ENCODE assay signal across 14 mouse cellular contexts in genomic region chr15:83453879-83454278, GRCm38 (mm10). TPM values are rescaled to one million over a fixed set of nuclear protein-coding genes. Genes with fewer than 3 reads are reported as not detected.
DNase-seq lines count a peak whose midpoint lies in the region; ATAC-seq and TF ChIP-seq lines count a peak whose summit lies in the region.
"Had no signal": no experiment of that assay in that cellular context is flagged by ENCODE, and none has a peak within 500 bp of the region (broad histone marks: within the 10 kb centered on the region; RNA-seq: fewer than 3 reads in every experiment).

No protein-coding gene starts in this region.

- peak overlapping the region; percentile 80 for H3K27ac ChIP-seq in liver, adult 2 months (replicated peaks; ENCODE audit: insufficient read depth, low read depth, low read length)
- H3K27ac ChIP-seq in heart, embryonic 11.5 days (ENCODE audit: low read depth, low read length) = 0 out of 2 replicates have a peak overlapping the region, but pooled peaks have one; percentile 22
- peak overlapping the region; percentile 48; the same call in 1 of the 2 replicates for H3K27ac ChIP-seq in liver, postnatal 0 days (ENCODE audit: low read depth)
- H3K27ac ChIP-seq: liver, embryonic 14.5 days; neural tube, embryonic 12.5 days had no signal

- TF ChIP-seq POLR2A in liver, adult 2 months (IDR thresholded peaks at IDR 0.05; ENCODE audit: extremely low read depth, insufficient read depth, low read length) = no peak

- H3K27me3 ChIP-seq in liver, adult 2 months (ENCODE audit: control insufficient read depth, insufficient read depth, low read length) = no peaks in the 10 kb centered on the region
- no peaks in the 10 kb centered on the region for H3K27me3 ChIP-seq in heart, embryonic 11.5 days (ENCODE audit: control insufficient read depth, insufficient read depth, low read length)
- no peaks in the 10 kb centered on the region for H3K27me3 ChIP-seq in liver, postnatal 0 days (ENCODE audit: insufficient read depth, low read length)
- H3K27me3 ChIP-seq: megakaryocyte, embryonic 14.5 days; neural tube, embryonic 12.5 days had no signal

- TF ChIP-seq EP300 in liver, postnatal 0 days (IDR thresholded peaks at IDR 0.05; ENCODE audit: low read depth) = no peak

- H3K4me1 ChIP-seq in liver, adult 2 months (ENCODE audit: control insufficient read depth, insufficient read depth, low read length) = peaks cover 49% of the 10 kb centered on the region
- H3K4me1 ChIP-seq in heart, embryonic 11.5 days (ENCODE audit: control insufficient read depth, insufficient read depth, low read length) = peaks cover 28% of the 10 kb centered on the region
- peaks cover 64% of the 10 kb centered on the region for H3K4me1 ChIP-seq in liver, postnatal 0 days (ENCODE audit: insufficient read depth)
- H3K4me1 ChIP-seq: neural tube, embryonic 12.5 days had no signal

- H3K9me3 ChIP-seq in heart, embryonic 11.5 days (replicated peaks; ENCODE audit: control insufficient read depth, low read length) = no peaks in the 10 kb centered on the region
- H3K9me3 ChIP-seq in liver, postnatal 0 days (ENCODE audit: low read length) = no peaks in the 10 kb centered on the region
- H3K9me3 ChIP-seq: megakaryocyte, embryonic 14.5 days; neural tube, embryonic 12.5 days had no signal

- WGBS in liver, adult 2 months = 40% methylated on average over 3 of the region's 3 CpGs
- 71% methylated on average over 3 of the region's 3 CpGs for WGBS in heart, embryonic 11.5 days (ENCODE audit: insufficient replicate concordance)
- WGBS in liver, postnatal 0 days (ENCODE audit: insufficient replicate concordance) = 82% methylated on average over 3 of the region's 3 CpGs

- peaks cover 37% of the 10 kb centered on the region for H3K79me2 ChIP-seq in liver, adult 2 months (ENCODE audit: control insufficient read depth, insufficient read depth, low read length)

- no peak overlapping the region for H3K4me2 ChIP-seq in heart, embryonic 11.5 days
- H3K4me2 ChIP-seq in liver, postnatal 0 days (ENCODE audit: low read depth, low read length) = no peak overlapping the region
- H3K4me2 ChIP-seq: neural tube, embryonic 12.5 days had no signal

- no peaks in the 10 kb centered on the region for H3K36me3 ChIP-seq in liver, adult 2 months (ENCODE audit: control insufficient read depth, insufficient read depth, low read length)
- H3K36me3 ChIP-seq in heart, embryonic 11.5 days (ENCODE audit: control insufficient read depth, insufficient read depth, low read length) = no peaks in the 10 kb centered on the region
- no peaks in the 10 kb centered on the region for H3K36me3 ChIP-seq in liver, postnatal 0 days (replicated peaks; ENCODE audit: insufficient read depth, low read length)
- H3K36me3 ChIP-seq: neural tube, embryonic 12.5 days had no signal

- DNase-seq in adrenal gland, adult 2 months = peak; percentile 72
- no peak for DNase-seq in adrenal gland, adult 18-20 months (ENCODE audit: low spot score in 2 of 2)
- peak; percentile 83 for DNase-seq in liver, adult 2 months (ENCODE audit: extremely low read depth, low read depth, low spot score)
- DNase-seq in liver = no peak
- DNase-seq in liver, postnatal 0 days = no peak
- no peak for DNase-seq in thymus, postnatal 25 days
- DNase-seq in urinary bladder, adult 18-20 months (ENCODE audit: low spot score in 2 of 2) = no peak
- DNase-seq: spleen, adult 18-20 months; thymus, adult 18-20 months had no signal

- H3K9ac ChIP-seq in liver, adult 2 months (ENCODE audit: low read depth, low read length) = 0 out of 2 replicates have a peak overlapping the region, but pooled peaks have one; percentile 27
- H3K9ac ChIP-seq in heart, embryonic 11.5 days (ENCODE audit: low read depth, low read length) = peak overlapping the region; percentile 46; the same call in 1 of the 2 replicates
- no peak overlapping the region for H3K9ac ChIP-seq in liver, postnatal 0 days (replicated peaks)
- H3K9ac ChIP-seq: liver, embryonic 14.5 days; neural tube, embryonic 12.5 days had no signal

- H3K4me3 ChIP-seq in liver, adult 2 months (ENCODE audit: insufficient read depth, low read depth, low read length) = no peak overlapping the region
- no peak overlapping the region for H3K4me3 ChIP-seq in heart, embryonic 11.5 days (ENCODE audit: low read depth, low read length)
- no peak overlapping the region for H3K4me3 ChIP-seq in liver, postnatal 0 days (ENCODE audit: low read depth, low read length)
- H3K4me3 ChIP-seq: megakaryocyte, embryonic 14.5 days; neural tube, embryonic 12.5 days had no signal

- no peak for TF ChIP-seq CTCF in liver, adult 2 months (IDR thresholded peaks at IDR 0.05; ENCODE audit: low read depth, low read length)
- no peak for TF ChIP-seq CTCF in liver, postnatal 0 days (IDR thresholded peaks at IDR 0.05; ENCODE audit: low read depth)

- ATAC-seq in heart, embryonic 11.5 days (replicated peaks; ENCODE audit: insufficient number of reproducible peaks, low FRiP score, low TSS enrichment) = no peak
- no peak for ATAC-seq in liver, postnatal 0 days
- ATAC-seq: hindbrain, embryonic 16.5 days had no signal

RNA-seq across cellular contexts. Expression of gene Pacsin2, which starts 10.5 kb away (rescaled TPM):
- total RNA-seq in adrenal gland, adult 2 months (2021) = 100 to 1,000 TPM in 1 of 2 experiments, 10 to 100 TPM in 1; 76.7 to 111 TPM
- 25.3 and 28.9 TPM in 2 replicates for polyA plus RNA-seq in adrenal gland, adult 2 months (2012; rRNA removed)
- 10 to 100 TPM; 88.9 to 94.8 TPM for total RNA-seq in adrenal gland, adult 18-20 months (2021)
- 34.0 and 34.9 TPM in 2 replicates for total RNA-seq in liver, adult 2 months (2014; rRNA removed)
- 28.9 and 29.1 TPM in 2 replicates for polyA plus RNA-seq in liver, adult 2 months (2012; rRNA removed)
- polyA plus RNA-seq in heart, embryonic 11.5 days (2014; fragmentation: Nextera tagmentation; extraction: Ambion mirVana) = 55.0 and 60.0 TPM in 2 replicates
- polyA plus RNA-seq in liver, postnatal 0 days (2015; fragmentation: Nextera tagmentation; extraction: Ambion mirVana) = 20.6 and 24.3 TPM in 2 replicates

RNA-seq across cellular contexts. Expression of gene Ttll1, which starts 56.8 kb away (rescaled TPM):
- 10 to 100 TPM in 1 of 2 experiments, 1 to 10 TPM in 1; 7.4 to 13.6 TPM for total RNA-seq in adrenal gland, adult 2 months (2021)
- 4.5 and 4.7 TPM in 2 replicates for polyA plus RNA-seq in adrenal gland, adult 2 months (2012; rRNA removed)
- 1 to 10 TPM; 6.9 to 8.8 TPM for total RNA-seq in adrenal gland, adult 18-20 months (2021)
- total RNA-seq in liver, adult 2 months (2014; rRNA removed) = 1.0 and 1.3 TPM in 2 replicates
- polyA plus RNA-seq in liver, adult 2 months (2012; rRNA removed) = 2.1 and 2.2 TPM in 2 replicates
- 18.7 and 20.4 TPM in 2 replicates for polyA plus RNA-seq in heart, embryonic 11.5 days (2014; fragmentation: Nextera tagmentation; extraction: Ambion mirVana)
- polyA plus RNA-seq in liver, postnatal 0 days (2015; fragmentation: Nextera tagmentation; extraction: Ambion mirVana) = 2.7 and 3.2 TPM in 2 replicates

Comparison
In these comparisons a context has a peak if more than half of its experiments do, and no peak if none do; other contexts are left out.
1. DNase-seq: peak in adrenal gland, adult 2 months (single experiment) and liver, adult 2 months (single experiment); none in adrenal gland, adult 18-20 months (0 of 2), liver (single experiment), liver, postnatal 0 days (single experiment), thymus, postnatal 25 days (single experiment) and urinary bladder, adult 18-20 months (0 of 2).
2. H3K27ac ChIP-seq: peak in every context shown above with its lines; median percentile 80 in liver, adult 2 months; 48 in liver, postnatal 0 days; 22 in heart, embryonic 11.5 days.